Mouse (Mus musculus): ENCODE data around the gene Cep295. TPM values are rescaled to one million over a fixed set of nuclear protein-coding genes. Genes with fewer than 3 reads are reported as not detected.
"Not testable (repeated sequence)": the region's sequence is repeated elsewhere in the genome, so short reads cannot be mapped to it uniquely, and the experiment has no call there.

Cep295 gene
- 1 to 10 TPM; 6.5 to 7.4 TPM for total RNA-seq (2021)
- long read RNA-seq, experiment 1, result 0 reads
- long read RNA-seq, experiment 2, partial matches to known transcripts, result 0 of 2 reads
- long read RNA-seq, experiment 2, other reads (novel, unspliced or antisense), result 2 of 2 reads

DNA sequence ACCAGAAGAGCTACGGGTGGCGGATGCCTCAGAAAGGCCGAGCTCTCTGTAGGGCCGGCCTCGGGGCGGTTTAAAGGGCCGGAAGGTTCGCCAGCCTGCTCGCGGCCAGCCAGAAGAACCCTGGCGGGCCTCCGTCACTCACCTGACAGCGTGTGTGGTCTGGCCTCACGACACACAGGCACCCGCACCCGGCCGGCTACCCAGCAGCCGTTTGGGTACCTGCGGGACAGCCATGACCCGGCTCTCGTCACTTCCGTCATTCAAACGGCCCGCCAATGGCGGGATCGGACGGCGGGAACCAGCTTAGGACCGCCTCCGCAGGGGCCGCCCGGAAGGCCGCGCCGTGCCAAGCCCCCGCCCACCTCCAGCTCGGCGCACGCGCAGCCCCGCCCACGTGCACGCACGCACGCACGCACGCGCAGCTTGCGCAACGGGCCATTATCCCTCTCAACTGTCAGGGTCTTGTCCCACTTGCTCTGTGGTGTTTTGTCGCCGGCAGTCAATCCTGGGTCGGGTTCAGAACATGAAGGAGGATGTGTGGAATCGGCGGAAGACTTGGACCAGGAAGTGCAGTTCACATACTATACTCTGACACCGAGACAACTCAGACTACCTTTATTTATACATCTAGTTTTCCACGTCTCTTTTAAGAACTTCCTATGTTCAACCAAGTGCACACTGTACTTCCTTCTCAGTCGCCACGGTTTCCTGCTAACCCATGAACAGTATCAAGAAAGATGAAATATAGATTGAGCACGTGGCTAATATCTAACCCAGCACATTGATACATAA lies at the start of gene Cep295:
Gene Cep295, minus strand, starts transcription at position 305 of the 792 bp plus-strand sequence.
- intact Hi-C loops (cut with DNase I), result no loop called here
- peak; percentile 95 to 96 for DNase-seq

DNA sequence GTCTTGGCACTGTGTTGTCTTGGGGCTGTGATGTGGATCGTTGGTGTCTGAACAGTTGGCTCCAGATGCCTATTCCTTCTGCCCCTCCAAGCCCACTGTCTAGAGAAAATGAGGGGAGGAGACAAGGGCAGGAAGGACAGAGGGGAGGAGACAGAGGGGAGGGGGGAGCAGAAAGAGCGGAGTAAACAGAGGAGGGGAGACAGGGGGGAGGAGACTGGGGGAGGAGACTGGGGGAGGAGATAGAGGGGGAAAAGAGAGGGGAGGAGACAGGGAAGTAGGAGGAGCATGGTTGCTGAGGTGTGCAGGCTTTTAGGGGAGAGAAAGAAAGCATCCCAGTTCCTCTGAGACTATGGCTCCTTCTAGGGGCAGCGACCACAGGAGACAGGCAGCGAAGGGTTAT lies 40.0 kb upstream of the Cep295 start:
- intact Hi-C loops (cut with DNase I), result no loop called here

DNA sequence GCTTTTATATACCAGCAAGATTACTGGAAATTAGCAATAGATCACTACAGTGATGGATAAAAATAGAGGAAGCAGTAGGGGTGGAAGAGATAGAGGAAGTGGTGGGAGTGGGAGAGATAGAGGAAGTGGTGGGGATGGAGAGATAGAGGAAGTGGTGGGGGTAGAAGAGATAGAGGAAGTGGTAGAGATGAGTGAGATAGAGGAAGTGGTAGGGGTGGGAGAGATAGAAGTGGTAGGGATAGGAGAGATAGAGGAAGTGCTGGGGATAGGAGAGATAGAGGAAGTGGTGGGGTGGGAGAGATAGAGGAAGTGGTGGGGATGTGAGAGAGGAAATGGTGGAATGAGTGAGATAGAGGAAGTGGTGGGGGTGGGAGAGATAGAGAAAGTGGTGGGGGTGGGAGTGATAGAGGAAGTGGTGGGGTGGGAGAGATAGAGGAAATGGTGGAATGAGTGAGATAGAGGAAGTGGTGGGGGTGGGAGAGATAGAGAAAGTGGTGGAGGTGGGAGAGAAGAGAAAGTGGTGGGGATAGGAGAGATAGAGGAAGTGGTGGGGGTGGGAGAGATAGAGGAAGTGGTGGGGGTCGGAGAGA lies 37.9 kb upstream of the Cep295 start:
- DNase-seq, result no peak
- intact Hi-C loops (cut with DNase I), result no loop called here

More for the DNA sequence above, 40.0 kb upstream of the Cep295 start:
- no peak for DNase-seq

DNA sequence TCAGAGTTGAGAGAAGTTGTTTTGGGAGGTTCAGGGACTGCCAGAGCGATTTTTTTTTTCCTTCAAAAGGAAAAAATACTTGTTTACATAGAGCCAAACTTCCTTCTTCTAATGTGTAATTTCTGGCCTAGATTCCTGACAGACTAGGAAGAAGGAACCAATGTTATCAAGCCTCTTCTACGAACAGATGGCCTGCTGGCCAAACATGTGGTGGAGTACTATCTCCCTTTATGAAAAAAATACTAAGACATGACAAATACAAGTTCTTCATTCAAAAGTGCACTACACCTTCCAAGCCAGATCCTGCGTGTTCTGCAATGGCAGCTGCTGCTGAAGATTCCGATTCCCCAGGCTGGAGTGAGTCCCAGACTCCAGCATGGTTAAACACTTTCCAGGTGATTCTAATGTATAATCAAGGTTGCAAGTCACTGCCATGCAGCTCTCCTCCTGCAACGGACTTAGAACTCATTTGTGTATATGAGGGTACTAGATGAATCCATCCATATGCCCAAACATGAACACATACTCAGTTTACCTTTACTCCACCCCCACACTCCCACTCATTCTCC lies 29.6 kb upstream of the Cep295 start:
- no peak for DNase-seq
- intact Hi-C loops (cut with DNase I), result no loop called here

DNA sequence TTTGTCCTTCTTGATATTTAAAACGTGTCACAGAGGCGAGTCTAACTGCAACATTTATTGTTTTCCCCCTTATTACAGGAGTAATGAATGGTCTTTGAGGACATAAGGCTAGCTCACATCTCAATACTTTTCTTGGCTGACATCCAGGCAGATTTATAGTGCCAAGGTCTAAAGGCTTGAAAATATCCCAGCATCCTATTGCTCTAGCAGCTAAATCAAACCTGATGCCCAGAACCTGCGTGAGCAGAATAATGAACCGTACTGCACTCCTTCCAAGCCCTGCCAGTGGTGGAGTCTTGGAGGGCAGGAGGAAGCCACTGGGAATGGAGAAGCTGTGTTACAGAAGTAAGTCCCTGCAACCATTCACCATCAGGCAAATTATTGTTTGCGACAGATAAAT lies 26.7 kb upstream of the Cep295 start:
- DNase-seq, result no peak
- intact Hi-C loops (cut with DNase I), result no loop called here

DNA sequence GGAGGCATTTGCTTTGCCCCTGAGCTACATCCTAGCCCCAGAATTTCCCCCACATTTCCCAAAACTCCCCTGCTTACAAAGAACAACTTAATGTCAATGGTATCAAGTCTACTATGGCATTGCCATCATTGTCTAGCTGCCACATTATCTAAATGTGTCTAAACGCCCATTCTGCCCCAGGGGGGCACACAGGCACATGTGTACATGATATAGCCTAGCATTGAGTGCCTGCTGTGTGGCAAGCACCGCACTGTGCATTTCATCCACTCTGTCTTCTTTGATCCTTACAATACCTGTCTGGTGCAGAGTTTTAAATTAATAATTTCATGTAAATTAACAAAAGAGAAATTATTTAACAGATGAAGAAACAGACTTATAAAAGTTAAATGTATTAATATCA lies 8.7 kb upstream of the Cep295 start:
- intact Hi-C loops (cut with DNase I), result loop anchor here (5.0 kb wide), 1 partner anchor 316 kb away; no protein-coding TSS in a partner anchor
- DNase-seq, result no peak

DNA sequence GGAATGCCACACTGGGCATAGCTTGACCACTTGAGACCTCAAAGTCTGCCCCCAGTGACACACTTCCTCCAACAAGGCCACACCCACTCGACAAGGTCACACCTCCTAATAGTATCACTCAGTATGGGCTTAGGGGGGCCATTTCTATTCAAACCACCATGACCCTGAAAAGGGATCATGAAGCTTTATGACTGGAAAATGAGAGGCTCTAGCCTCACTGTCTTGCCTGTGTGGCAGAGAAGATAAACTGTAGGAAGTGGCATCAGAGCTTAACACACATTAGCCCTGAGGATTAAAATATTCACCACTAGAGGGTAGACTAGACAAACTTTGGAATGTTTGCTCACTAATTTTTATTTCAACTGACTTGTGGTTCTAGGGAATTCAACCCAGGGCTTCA lies 8.3 kb upstream of the Cep295 start:
- DNase-seq, result no peak
- intact Hi-C loops (cut with DNase I), result loop anchor here (1.0 to 5.0 kb wide), 2 partner anchors 72 to 316 kb away; no protein-coding TSS in a partner anchor

DNA sequence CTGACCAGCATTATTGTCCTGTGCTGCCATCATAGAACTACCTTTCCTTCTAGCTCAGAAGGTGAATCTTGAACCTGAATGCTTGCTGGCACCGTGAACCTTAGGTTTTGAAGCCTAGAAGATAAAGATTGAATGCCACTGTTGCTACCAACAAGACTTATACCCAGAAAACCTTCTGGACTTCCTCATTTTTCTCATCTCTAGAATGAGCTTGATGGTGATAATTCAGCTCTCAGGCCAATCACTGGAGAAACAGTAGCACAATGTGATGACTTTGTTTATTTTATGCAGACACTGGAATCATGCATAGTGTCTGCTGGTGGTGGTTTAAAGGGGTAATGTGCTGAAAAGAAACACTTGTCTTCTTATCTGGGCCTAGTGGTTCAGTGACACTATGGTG lies 7.3 kb upstream of the Cep295 start:
- intact Hi-C loops (cut with DNase I), result loop anchor here (1.0 to 5.0 kb wide), 2 partner anchors 73 to 317 kb away; no protein-coding TSS in a partner anchor
- DNase-seq, result no peak

DNA sequence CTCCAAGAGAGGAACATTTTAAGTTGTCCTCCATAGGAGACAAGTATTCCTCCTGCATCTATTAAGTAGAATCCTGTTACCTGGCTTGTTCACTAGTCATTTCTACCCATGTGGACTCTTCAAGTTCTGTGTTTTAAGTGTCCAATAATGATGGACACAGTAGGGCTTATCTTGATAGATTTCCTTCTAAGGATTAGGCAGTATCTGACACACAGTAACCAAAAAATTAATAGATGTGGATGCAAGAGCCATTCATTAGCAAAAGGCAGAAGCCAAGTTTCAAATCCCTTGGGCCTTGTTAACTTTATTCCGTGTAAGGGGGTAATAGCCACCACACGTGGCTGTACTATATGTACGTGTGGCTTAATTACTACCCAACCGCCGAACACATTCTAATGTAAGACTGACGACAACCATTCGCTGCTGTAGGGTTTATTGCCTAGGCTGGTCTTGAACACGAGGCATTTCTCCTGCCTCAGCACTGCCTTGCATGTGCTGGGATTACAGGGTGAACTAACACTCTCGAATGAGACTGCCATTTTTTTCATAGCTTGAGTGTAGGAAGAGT lies 588 bp downstream of the Cep295 start:
- intact Hi-C loops (cut with DNase I), result no loop called here
- DNase-seq, result no peak

DNA sequence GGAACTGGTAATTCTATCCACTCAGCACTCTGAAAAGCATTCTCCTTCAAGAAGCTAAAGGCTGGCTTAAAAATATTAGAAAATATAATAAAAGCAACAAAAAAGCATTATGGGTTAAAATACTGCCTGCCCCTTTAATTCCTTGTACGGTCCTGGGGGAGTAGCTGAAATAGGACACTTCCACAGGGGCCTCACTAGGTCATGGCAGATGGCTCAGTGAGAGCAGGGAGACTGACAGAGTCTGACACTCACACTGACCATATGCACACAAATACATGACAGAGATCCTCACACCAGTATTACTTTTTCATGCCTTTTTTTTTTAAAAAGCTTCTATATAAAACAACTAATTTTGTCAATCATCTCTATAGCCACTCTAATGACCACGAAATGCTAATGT lies 7.7 kb downstream of the Cep295 start:
- no peak for DNase-seq
- intact Hi-C loops (cut with DNase I), result no loop called here

DNA sequence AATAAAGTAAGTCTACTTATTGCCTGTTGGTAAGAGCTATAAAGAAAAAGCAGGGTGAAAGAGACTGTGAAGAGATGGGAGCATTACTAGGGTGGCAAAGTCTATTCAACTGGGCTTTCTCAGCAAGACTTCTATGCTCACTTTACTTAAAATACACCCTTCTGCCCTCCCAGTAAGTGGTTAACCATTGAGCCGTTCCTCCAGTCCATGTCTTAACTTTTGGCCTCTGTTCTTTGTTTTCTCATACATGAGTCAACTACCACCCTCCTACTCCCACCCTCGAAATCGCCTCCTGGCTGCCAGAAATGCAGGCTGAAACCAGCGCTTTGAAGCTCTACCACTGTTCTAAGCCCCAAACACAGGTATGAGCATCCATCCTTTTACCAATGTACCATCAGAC lies 19.8 kb downstream of the Cep295 start:
- intact Hi-C loops (cut with DNase I), result no loop called here
- no peak for DNase-seq

DNA sequence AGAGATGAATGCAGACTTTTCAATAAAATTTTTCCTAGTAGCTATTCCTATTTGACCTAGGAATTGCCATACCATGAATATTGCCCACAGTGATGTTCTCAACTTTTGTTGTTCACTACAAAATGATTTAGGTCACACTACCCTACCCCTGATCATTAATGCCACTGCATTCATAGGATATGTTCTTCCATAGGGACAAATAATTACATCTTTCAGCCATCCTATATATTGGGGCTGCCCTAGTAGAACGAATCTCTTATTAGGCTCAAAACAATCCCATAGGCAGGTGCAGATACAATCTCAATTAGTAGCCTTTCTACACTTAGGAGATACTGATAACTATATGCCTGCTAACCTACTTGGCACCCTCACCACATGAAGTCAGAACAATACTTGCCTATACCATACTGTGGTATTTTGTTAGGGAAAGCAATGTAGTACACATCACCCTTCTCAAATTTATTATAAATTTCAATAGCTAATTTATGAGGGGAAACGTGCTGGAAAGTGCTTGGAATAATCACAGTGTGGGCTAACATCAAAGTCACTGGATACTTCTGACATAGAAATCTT lies 39.3 kb downstream of the Cep295 start:
- intact Hi-C loops (cut with DNase I), result no loop called here
- no peak for DNase-seq

DNA sequence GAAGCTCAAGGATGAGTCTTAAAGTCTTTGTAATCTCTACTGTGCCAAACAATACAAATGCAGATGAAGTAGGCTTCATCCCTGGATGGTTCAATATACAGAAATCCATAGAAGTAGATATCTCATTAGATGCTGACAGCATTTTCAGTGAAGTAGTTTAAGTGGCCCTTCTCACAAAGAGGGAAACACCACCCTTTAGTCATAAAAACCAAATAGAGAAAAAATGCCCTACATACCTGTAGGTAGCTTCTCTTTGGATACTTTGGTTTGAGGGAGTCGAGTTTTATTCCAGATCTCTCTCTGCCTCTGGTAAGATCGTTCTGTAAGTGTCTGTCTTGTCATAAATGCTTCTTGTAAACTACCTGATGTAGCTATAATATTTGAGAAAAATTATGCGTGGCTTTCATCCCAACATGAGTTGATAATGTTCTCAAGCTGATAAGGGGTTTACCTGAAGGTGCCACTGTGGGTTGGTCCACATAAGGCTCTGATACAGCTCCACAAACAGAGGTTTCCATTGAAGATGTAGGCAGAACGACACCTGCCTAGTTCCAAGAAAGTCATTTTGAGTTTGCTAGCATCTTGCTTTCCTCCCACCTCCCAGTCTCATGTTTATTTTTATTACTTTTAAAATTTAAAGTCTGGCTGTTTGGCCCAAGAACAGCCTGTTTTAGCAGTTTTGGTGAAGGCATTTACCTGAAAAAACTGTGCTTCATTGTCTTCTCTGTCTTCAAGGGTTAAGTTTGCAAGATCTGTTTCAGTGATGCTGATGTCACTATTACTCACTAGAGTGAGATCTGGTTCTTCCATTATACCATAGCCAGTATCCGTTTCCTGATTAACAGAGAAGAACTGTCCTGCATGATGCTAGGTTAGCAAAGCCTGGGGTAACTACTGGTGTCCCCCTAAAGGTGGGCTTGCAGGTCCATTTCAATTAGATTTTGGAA lies 40.1 kb downstream of the Cep295 start:
- no peak for DNase-seq
- intact Hi-C loops (cut with DNase I), result no loop called here

DNA sequence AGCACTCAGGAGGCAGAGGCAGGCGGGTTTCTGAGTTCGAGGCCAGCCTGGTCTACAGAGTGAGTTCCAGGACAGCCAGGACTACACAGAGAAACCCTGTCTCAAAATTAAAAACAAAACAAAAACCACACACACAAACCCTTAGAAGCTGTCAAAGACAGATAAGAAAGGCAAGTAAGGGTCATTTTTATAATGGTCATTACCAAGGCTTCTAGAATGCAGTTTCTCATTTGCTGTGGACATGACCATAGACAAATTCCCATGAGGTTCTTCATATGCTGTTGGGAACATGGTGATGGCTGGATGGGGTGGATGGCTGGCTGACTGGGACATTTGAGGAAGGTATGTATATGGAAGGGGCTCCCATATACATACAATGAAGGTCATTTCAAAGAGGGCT lies 41.3 kb downstream of the Cep295 start:
- intact Hi-C loops (cut with DNase I); DNase-seq: not testable (repeated sequence)

DNA sequence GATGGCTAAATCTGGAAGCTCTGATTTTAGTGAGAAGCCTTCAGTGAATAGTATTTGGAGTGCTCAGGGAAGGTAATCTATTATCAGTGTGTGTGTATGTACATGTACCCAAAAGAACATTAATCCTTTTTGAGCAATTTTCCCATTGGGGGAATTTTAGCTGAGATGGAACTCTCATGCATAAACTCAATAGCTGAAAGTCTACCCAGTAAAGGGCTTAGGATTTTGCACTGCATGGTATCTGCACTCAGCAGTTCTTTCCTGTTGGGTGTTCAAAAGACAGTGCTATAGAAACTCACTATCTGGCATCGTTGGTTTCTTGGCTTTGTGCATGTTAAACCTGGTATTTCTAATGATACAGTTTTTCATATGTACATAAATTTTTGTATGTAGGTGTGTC lies 43.0 kb downstream of the Cep295 start:
- DNase-seq, result no peak
- intact Hi-C loops (cut with DNase I), result no loop called here

DNA sequence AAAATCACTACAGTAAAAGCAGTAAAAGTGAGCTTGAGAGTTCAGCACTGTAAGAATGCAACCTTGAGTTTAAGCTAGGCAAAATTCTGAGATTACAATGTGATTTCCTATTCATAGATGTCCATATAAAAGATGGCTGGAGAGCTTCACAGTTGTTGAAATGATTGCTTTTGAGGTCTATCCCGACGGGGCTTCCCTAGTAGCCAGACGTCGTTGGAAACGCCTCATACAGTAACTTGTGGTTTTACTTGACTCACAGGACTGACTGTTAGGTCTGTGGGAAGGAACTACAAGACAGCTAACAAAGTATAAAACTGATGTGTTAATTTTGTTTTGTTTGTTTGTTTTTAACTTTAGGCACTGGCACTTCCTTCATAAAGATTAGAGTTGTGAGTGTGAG lies 44.0 kb downstream of the Cep295 start:
- DNase-seq, result no peak
- intact Hi-C loops (cut with DNase I), result no loop called here

DNA sequence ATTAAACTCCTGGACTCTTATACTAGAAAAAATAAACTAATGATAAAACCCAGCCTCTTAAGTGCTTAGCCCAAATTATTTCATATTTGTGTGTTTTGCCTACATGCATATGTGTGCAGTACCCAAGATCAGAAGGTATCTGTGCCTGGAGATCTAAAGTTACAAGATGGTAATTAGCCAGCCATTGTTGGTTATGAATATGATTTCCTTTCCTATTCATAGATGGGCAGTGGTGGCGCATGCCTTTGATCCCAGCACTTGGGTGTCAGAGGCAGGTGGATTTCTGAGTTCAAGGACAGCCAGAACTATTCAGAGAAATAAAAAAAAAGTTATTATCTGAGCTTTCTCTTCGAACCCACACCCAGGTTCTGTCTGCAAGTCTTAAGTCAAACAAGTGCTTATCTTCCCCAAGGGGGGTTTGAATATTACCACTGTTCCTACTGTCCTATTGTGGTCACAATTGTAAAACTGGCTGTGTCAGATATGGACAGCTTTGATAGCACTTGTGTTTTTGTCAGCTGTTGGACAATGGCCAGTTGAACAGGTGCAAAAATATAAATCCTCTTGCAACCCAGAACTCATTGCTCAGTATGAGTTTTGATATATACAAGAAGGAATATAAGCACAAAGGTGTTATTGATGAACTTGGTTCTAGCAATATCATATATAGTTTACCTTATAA lies 45.4 kb downstream of the Cep295 start:
- DNase-seq, result no peak
- intact Hi-C loops (cut with DNase I), result no loop called here

DNA sequence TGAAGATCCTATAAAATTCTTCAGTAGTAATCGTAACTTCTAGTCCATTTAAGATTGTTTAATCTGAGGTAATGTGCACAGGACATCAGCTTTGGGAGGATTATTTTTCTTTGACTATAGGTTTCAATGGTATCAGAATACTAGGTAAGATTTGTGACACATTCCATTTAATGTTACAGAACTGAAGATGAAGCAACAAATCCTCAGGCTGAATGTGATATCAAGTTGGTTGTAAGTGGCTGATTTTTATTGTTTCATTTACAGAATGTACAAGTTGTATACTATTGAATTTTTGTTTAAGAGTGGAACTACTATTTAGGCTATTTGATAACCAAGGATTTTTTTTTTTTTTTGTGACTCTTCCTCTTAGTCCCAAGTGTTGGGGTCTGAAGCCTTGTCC lies 47.4 kb downstream of the Cep295 start:
- DNase-seq, result no peak
- intact Hi-C loops (cut with DNase I), result no loop called here

DNA sequence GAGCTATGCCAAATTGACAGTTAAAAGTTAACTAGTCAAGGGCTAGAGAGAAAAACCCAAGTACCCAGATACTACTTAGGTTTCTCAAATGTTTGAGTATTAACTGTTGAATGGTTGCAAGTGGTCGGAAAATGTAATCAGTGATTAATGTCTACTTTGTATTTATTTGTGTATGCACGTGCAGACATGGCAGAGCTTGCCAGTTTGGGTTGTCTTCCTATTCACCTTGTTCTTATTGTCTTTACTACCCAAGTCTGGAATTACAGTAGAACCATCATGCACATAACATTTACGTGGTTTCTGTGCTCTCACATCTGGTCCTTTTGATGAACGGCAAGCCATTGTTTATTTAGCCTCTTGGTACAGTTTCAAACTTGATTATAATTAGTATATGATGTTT lies 48.2 kb downstream of the Cep295 start:
- intact Hi-C loops (cut with DNase I), result no loop called here

More for the DNA sequence above, 48.2 kb downstream of the Cep295 start:
- DNase-seq, result no peak

Data from gastrocnemius, postnatal 36 days (tissue).